Mouse (Mus musculus): ENCODE results near the gene Ehd4. TPM values are rescaled to one million over a fixed set of nuclear protein-coding genes. Genes with fewer than 3 reads are reported as not detected.

The Ehd4 gene
- polyA plus RNA-seq, 1 experiment from 2014 or later, result 67.6 TPM

- H3K9me3 ChIP-seq (replicated peaks; ENCODE audit: low read length), result no peaks in the 10 kb centered on the region
- H3K9ac ChIP-seq (ENCODE audit: low read depth, low read length), result no peak overlapping the region
- no peaks in the 10 kb centered on the region for H3K27me3 ChIP-seq (ENCODE audit: insufficient read depth, low read length)
- WGBS, result 71% methylated on average over 5 of the region's 5 CpGs
- no peak for TF ChIP-seq CTCF (IDR thresholded peaks at IDR 0.05; ENCODE audit: low read depth)
- H3K27ac ChIP-seq, result no peak overlapping the region
- H3K4me1 ChIP-seq (replicated peaks; ENCODE audit: insufficient read depth, low read length), result no peaks in the 10 kb centered on the region
- H3K4me3 ChIP-seq (replicated peaks; ENCODE audit: low read depth, low read length), result no peak overlapping the region
- ATAC-seq (replicated peaks; ENCODE audit: low FRiP score, low read depth) (no peak), DNase-seq (ENCODE audit: low spot score) (no peak)
- no peak overlapping the region for H3K4me2 ChIP-seq (ENCODE audit: low read length)
- H3K36me3 ChIP-seq (ENCODE audit: insufficient read depth, low read length), result no peaks in the 10 kb centered on the region
Measured at GRCm38 (mm10) chr2:120140326-120140725, 14.1 kb downstream of the Ehd4 start.

- Histone ChIP-seq H3K36me3 (ENCODE audit: insufficient read depth, low read length) (no peaks in the 10 kb centered on the region), H3K9me3 (replicated peaks; ENCODE audit: low read length) (no peaks in the 10 kb centered on the region), H3K27me3 (ENCODE audit: insufficient read depth, low read length) (no peaks in the 10 kb centered on the region), H3K4me3 (replicated peaks; ENCODE audit: low read depth, low read length) (no peak overlapping the region), H3K9ac (ENCODE audit: low read depth, low read length) (no peak overlapping the region), H3K4me2 (ENCODE audit: low read length) (no peak overlapping the region), H3K4me1 (replicated peaks; ENCODE audit: insufficient read depth, low read length) (no peaks in the 10 kb centered on the region), H3K27ac (no peak overlapping the region)
- DNase-seq (ENCODE audit: low spot score) (no peak), ATAC-seq (replicated peaks; ENCODE audit: low FRiP score, low read depth) (no peak)
- WGBS, result 88% methylated on average over 1 of the region's 1 CpGs
- TF ChIP-seq CTCF (IDR thresholded peaks at IDR 0.05; ENCODE audit: low read depth), result no peak
Measured at GRCm38 (mm10) chr2:120139091-120139490, 15.3 kb downstream of the Ehd4 start.

DNA sequence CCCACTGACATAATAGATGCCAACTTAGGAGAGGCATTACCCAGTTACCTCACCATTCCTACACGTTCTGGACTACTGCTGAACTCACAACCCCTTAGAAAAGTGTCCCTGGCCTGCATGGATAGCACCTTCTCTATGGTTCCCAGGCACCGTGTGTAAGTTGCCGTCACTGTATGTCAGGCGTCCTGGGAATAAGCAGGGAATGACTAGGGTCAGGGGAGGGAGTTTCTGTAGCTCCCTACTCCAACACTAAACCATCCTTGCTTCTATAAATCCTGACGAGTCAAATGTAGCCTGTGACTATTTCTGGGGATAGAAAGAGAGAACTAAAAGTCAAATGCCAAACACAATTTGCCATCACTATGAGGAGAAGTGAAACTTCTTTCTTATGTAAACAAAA is 17.1 kb downstream of the Ehd4 start:
- H3K27me3 ChIP-seq (ENCODE audit: insufficient read depth, low read length), result no peaks in the 10 kb centered on the region
- no peak overlapping the region for H3K9ac ChIP-seq (ENCODE audit: low read depth, low read length)
- no peak overlapping the region for H3K4me2 ChIP-seq (ENCODE audit: low read length)
- WGBS, result 62% methylated on average over 5 of the region's 5 CpGs
- no peaks in the 10 kb centered on the region for H3K9me3 ChIP-seq (replicated peaks; ENCODE audit: low read length)
- TF ChIP-seq CTCF (IDR thresholded peaks at IDR 0.05; ENCODE audit: low read depth), result no peak
- DNase-seq (ENCODE audit: low spot score), result no peak
- H3K36me3 ChIP-seq (ENCODE audit: insufficient read depth, low read length), result no peaks in the 10 kb centered on the region
- no peaks in the 10 kb centered on the region for H3K4me1 ChIP-seq (replicated peaks; ENCODE audit: insufficient read depth, low read length)
- no peak overlapping the region for H3K4me3 ChIP-seq (replicated peaks; ENCODE audit: low read depth, low read length)
- no peak overlapping the region for H3K27ac ChIP-seq
- ATAC-seq (replicated peaks; ENCODE audit: low FRiP score, low read depth), result no peak

- H3K9me3 ChIP-seq (replicated peaks; ENCODE audit: low read length), result no peaks in the 10 kb centered on the region
- no peaks in the 10 kb centered on the region for H3K4me1 ChIP-seq (replicated peaks; ENCODE audit: insufficient read depth, low read length)
- ATAC-seq (replicated peaks; ENCODE audit: low FRiP score, low read depth) (no peak), DNase-seq (ENCODE audit: low spot score) (no peak)
- no peak overlapping the region for H3K4me3 ChIP-seq (replicated peaks; ENCODE audit: low read depth, low read length)
- no peaks in the 10 kb centered on the region for H3K36me3 ChIP-seq (ENCODE audit: insufficient read depth, low read length)
- no peak overlapping the region for H3K27ac ChIP-seq
- no peak for TF ChIP-seq CTCF (IDR thresholded peaks at IDR 0.05; ENCODE audit: low read depth)
- no peak overlapping the region for H3K4me2 ChIP-seq (ENCODE audit: low read length)
- no peak overlapping the region for H3K9ac ChIP-seq (ENCODE audit: low read depth, low read length)
- no peaks in the 10 kb centered on the region for H3K27me3 ChIP-seq (ENCODE audit: insufficient read depth, low read length)
Measured at GRCm38 (mm10) chr2:120134453-120135075, 19.8 kb downstream of the Ehd4 start.

- no peaks in the 10 kb centered on the region for H3K9me3 ChIP-seq (replicated peaks; ENCODE audit: low read length)
- H3K4me2 ChIP-seq (ENCODE audit: low read length), result no peak overlapping the region
- H3K36me3 ChIP-seq (ENCODE audit: insufficient read depth, low read length), result no peaks in the 10 kb centered on the region
- 61% methylated on average over 1 of the region's 1 CpGs for WGBS
- H3K27ac ChIP-seq, result no peak overlapping the region
- no peak overlapping the region for H3K9ac ChIP-seq (ENCODE audit: low read depth, low read length)
- no peak for TF ChIP-seq CTCF (IDR thresholded peaks at IDR 0.05; ENCODE audit: low read depth)
- H3K27me3 ChIP-seq (ENCODE audit: insufficient read depth, low read length), result no peaks in the 10 kb centered on the region
- no peak for DNase-seq (ENCODE audit: low spot score)
- no peak for ATAC-seq (replicated peaks; ENCODE audit: low FRiP score, low read depth)
- peaks cover 10% of the 10 kb centered on the region; the same call in 1 of the 2 replicates for H3K4me1 ChIP-seq (replicated peaks; ENCODE audit: insufficient read depth, low read length)
- H3K4me3 ChIP-seq (replicated peaks; ENCODE audit: low read depth, low read length), result no peak overlapping the region
Measured at GRCm38 (mm10) chr2:120131881-120132280, 22.5 kb downstream of the Ehd4 start.

- DNase-seq (ENCODE audit: low spot score) (no peak), ATAC-seq (replicated peaks; ENCODE audit: low FRiP score, low read depth) (no peak)
- Histone ChIP-seq H3K36me3 (ENCODE audit: insufficient read depth, low read length) (no peaks in the 10 kb centered on the region), H3K4me2 (ENCODE audit: low read length) (no peak overlapping the region), H3K4me3 (replicated peaks; ENCODE audit: low read depth, low read length) (no peak overlapping the region), H3K4me1 (replicated peaks; ENCODE audit: insufficient read depth, low read length) (peaks cover 16% of the 10 kb centered on the region), H3K27ac (peak overlapping the region; percentile 74), H3K27me3 (ENCODE audit: insufficient read depth, low read length) (no peaks in the 10 kb centered on the region), H3K9me3 (replicated peaks; ENCODE audit: low read length) (no peaks in the 10 kb centered on the region), H3K9ac (ENCODE audit: low read depth, low read length) (no peak overlapping the region)
- TF ChIP-seq CTCF (IDR thresholded peaks at IDR 0.05; ENCODE audit: low read depth), result no peak
- 57% methylated on average over 8 of the region's 8 CpGs for WGBS
Measured at GRCm38 (mm10) chr2:120129252-120129908, 25.0 kb downstream of the Ehd4 start.
